Mouse (Mus musculus) hindbrain, embryonic 15.5 days (tissue): ENCODE results near the gene Cdh13. TPM values are rescaled to one million over a fixed set of nuclear protein-coding genes. Genes with fewer than 3 reads are reported as not detected.

ENCODE experiments used
- ATAC-seq: fragments of 200-750 bp; cut with Nextera tagmentation; 2 replicates; pipeline ENCODE4 v1.8.0; 2017; ENCODE audit warnings: low read depth, moderate number of reproducible peaks, moderate TSS enrichment; ENCODE audit not compliant: low FRiP score
- H3K27ac ChIP-seq: fragments of 300-500 bp; sonication (generic); replicated peaks from 2 replicates; pipeline ENCODE4 v1.5.1; 2015; ENCODE audit warnings: mild to moderate bottlenecking, inconsistent platforms
- H3K27me3 ChIP-seq: fragments of 300-500 bp; sonication (generic); 2 replicates; pipeline ENCODE4 v1.6.1; 2015; ENCODE audit warnings: control low read depth, inconsistent platforms
- H3K36me3 ChIP-seq: fragments of 300-500 bp; sonication (generic); 2 replicates; pipeline ENCODE4 v1.6.1; 2015; ENCODE audit warnings: control low read depth, inconsistent platforms
- H3K4me1 ChIP-seq: fragments of 300-500 bp; sonication (generic); replicated peaks from 2 replicates; pipeline ENCODE4 v1.6.1; 2015; ENCODE audit warnings: control low read depth, inconsistent platforms
- H3K4me2 ChIP-seq: fragments of 300-500 bp; sonication (generic); 2 replicates; pipeline ENCODE4 v1.6.1; 2015; ENCODE audit warnings: moderate library complexity, mild to moderate bottlenecking, inconsistent platforms
- H3K4me3 ChIP-seq: fragments of 300-500 bp; sonication (generic); 2 replicates; pipeline ENCODE4 v1.5.1; 2015; ENCODE audit warnings: mild to moderate bottlenecking, inconsistent platforms
- H3K9ac ChIP-seq: fragments of 300-500 bp; sonication (generic); 2 replicates; pipeline ENCODE4 v1.6.1; 2015; ENCODE audit warnings: inconsistent platforms
- H3K9me3 ChIP-seq: fragments of 300-500 bp; sonication (generic); 2 replicates; pipeline ENCODE4 v1.6.1; 2016; ENCODE audit warnings: control low read depth, inconsistent platforms
- WGBS: fragments of 180-500 bp; shearing (Covaris S2); methylation state at CpG from one replicate; pipeline ENCODE4 v1.1.7; 2015; 5-methylcytosine and 5-hydroxymethylcytosine counted together
- polyA plus RNA-seq: library from polyadenylated mRNA; unstranded; fragments of >200 nt; fragmentation: Nextera tagmentation; extraction: Ambion mirVana; gene quantifications from 2 replicates; pipeline ENCODE4 v1.2.1, GENCODE M21; 2015

Cdh13 gene
- polyA plus RNA-seq, 1 experiment from 2014 or later = 112 TPM

DNA sequence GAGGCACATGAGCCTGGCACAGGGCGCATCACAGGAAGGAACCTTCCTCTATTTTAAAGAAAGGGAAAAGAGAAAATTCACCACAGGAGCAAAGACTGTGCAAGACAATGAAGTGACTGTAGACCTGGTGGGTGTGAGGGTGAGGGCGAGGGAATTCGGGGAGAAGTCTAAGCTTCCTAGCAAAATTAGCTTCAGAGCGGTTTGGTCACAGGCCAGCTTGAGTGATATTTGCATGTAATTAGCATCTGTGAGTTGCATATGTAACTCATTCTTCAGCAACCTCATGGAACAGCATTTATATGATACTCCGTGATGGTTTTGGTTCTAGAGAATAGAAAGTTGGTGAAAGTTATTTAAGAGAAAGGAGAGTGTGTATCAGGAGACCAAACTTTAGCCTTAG lies 73.5 kb downstream of the Cdh13 start:
- H3K4me3 ChIP-seq = no peak overlapping the region
- H3K9me3 ChIP-seq = no peaks in the 10 kb centered on the region
- no peaks in the 10 kb centered on the region for H3K36me3 ChIP-seq
- 82% methylated on average over 5 of the region's 5 CpGs for WGBS
- ATAC-seq = no peak
- no peaks in the 10 kb centered on the region for H3K4me1 ChIP-seq
- no peak overlapping the region for H3K9ac ChIP-seq
- H3K27me3 ChIP-seq = no peaks in the 10 kb centered on the region
- no peak overlapping the region for H3K4me2 ChIP-seq
- no peak overlapping the region for H3K27ac ChIP-seq

DNA sequence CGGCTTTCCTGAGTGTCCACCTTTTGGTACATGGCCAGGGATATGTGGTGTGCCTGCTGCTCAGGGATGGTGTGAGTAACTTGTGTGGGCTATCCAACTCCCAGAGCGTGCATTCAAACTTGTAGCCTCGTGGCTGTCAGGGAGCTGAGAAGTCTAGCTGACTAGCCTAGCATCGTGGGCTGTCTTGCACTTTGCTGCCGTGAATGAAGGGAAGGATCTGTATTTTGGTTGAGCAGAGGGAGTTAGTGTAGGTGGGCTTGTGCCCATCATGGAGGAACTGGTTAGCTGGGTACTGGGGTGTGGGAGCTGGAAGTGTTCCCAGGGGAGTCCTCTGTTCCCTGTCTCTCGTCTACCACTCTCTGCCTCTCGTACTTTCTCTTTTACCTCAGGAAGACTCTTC lies 74.1 kb downstream of the Cdh13 start:
- Histone ChIP-seq H3K27me3 (no peaks in the 10 kb centered on the region), H3K36me3 (no peaks in the 10 kb centered on the region), H3K4me3 (no peak overlapping the region), H3K9ac (no peak overlapping the region), H3K4me2 (no peak overlapping the region), H3K4me1 (no peaks in the 10 kb centered on the region), H3K27ac (no peak overlapping the region), H3K9me3 (no peaks in the 10 kb centered on the region)
- no peak for ATAC-seq
- 91% methylated on average over 7 of the region's 7 CpGs for WGBS

DNA sequence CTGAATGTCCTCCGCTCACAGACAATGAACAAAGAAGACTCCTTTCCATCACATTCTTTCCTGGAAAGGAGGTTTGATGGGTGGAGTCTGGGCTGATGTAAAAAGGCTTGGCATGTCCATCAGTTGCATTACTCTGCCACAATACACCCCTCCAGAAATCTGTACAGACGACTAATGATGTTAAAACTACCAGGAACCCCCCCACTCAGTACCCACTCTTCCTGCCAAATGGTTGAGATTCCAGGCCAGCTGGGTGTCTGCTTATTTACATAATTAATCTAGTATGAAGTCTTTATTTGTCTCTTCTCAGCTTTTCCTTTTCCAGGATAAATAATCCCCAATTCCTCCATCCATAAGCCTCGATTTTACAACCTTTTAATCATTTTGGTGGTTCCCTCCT lies 80.2 kb downstream of the Cdh13 start:
- H3K4me1 ChIP-seq = peaks cover 17% of the 10 kb centered on the region
- no peak overlapping the region for H3K9ac ChIP-seq
- no peak for ATAC-seq
- no peaks in the 10 kb centered on the region for H3K36me3 ChIP-seq
- 48% methylated on average over 3 of the region's 3 CpGs for WGBS
- H3K4me3 ChIP-seq = no peak overlapping the region
- no peak overlapping the region for H3K27ac ChIP-seq
- no peak overlapping the region for H3K4me2 ChIP-seq
- no peaks in the 10 kb centered on the region for H3K9me3 ChIP-seq
- no peaks in the 10 kb centered on the region for H3K27me3 ChIP-seq

DNA sequence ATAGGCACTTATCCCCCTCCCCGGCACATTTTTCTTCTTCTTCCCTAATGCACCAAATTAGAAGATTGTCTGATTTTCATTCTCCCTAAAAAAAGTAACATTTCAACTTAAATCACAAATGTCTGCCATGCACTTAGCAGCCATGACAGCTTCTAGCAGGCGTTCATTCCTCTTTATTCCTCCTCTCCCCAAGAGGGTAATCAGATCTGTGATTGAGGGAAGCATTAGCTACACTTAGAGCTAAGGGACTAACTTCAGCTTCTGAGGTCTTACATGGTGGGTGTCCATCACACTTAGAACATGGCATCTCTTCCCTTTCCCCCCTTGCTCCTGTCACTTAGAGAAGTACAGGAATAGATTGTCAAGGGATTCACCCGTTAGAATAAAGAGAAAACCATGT lies 89.6 kb downstream of the Cdh13 start:
- Histone ChIP-seq H3K4me3 (no peak overlapping the region), H3K4me2 (no peak overlapping the region), H3K9me3 (no peaks in the 10 kb centered on the region), H3K27ac (no peak overlapping the region), H3K36me3 (no peaks in the 10 kb centered on the region), H3K27me3 (no peaks in the 10 kb centered on the region), H3K4me1 (0 out of 2 replicates have a peak, but pooled peaks cover 3% of the 10 kb centered on the region), H3K9ac (no peak overlapping the region)
- no peak for ATAC-seq
- 88% methylated on average over 3 of the region's 3 CpGs for WGBS

DNA sequence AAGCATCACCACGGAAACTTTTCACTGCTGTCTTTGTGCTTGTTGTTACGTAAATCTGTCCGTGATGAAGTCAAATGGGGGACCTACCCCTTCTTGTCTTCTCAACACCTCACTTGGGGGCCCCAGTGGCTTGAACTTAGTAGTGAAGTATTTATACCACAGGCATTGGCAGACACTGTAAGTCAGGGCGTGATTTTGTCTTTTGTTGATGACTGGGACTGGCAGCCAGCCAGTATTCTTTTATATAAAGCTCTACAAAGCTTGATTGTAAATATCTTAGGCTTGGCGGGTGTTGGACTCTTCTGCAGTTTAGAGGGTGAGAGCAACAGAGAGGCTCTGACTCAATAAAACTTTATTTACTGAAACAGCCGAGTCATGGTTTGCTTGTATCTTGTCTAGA lies 91.2 kb downstream of the Cdh13 start:
- H3K27me3 ChIP-seq = no peaks in the 10 kb centered on the region
- H3K9me3 ChIP-seq = no peaks in the 10 kb centered on the region
- ATAC-seq = no peak
- peaks cover 15% of the 10 kb centered on the region for H3K4me1 ChIP-seq
- no peak overlapping the region for H3K4me3 ChIP-seq
- no peaks in the 10 kb centered on the region for H3K36me3 ChIP-seq
- H3K4me2 ChIP-seq = no peak overlapping the region
- no peak overlapping the region for H3K27ac ChIP-seq
- no peak overlapping the region for H3K9ac ChIP-seq
- WGBS = 38% methylated on average over 6 of the region's 6 CpGs

DNA sequence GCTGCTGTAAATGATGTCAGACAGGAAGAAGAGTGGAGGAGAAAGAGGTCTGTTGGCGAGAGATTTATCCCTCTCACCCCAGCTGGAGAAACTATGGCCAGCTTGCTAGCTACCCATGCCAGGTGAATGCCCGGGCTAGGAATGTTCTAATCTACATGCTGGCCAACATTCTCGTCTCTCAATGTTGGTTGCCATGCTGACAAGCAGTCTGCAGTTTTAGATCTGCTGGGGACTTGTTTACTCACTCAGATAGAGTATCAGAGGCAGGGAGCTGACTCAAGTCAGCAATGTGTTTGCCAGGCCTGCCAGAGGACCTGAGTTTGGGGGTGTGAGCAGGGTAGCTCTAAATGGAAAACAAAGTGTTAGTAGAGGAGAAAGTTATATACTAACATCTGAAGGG lies 93.3 kb downstream of the Cdh13 start:
- ATAC-seq = peak; percentile 31; the same call in 1 of the 2 replicates
- H3K4me3 ChIP-seq = no peak overlapping the region
- H3K9me3 ChIP-seq = no peaks in the 10 kb centered on the region
- H3K9ac ChIP-seq = no peak overlapping the region
- 35% methylated on average over 3 of the region's 3 CpGs for WGBS
- no peak overlapping the region for H3K27ac ChIP-seq
- peaks cover 28% of the 10 kb centered on the region for H3K4me1 ChIP-seq
- H3K27me3 ChIP-seq = no peaks in the 10 kb centered on the region
- H3K36me3 ChIP-seq = no peaks in the 10 kb centered on the region
- no peak overlapping the region for H3K4me2 ChIP-seq

DNA sequence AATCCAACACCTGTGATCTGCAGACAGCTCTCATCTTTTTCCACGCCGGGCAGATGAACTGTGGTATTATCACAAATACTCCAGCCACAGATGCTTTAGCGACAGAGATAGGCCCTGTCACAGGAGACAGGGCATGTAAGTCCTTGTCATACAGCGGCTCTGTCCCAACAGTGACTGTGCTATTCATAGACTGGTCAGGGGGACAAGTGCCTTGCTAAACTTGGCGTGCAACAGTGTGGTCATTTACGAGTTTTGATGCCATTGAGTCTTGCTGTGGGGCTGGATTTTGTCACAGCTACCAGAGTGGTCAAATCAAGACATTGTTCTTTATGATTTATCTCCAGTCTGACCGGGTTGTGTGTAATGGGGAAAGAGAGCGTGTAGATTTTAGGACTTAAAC lies 95.5 kb downstream of the Cdh13 start:
- WGBS = 65% methylated on average over 8 of the region's 8 CpGs
- ATAC-seq = no peak
- peak overlapping the region; percentile 75; the same call in 1 of the 2 replicates for H3K27ac ChIP-seq

DNA sequence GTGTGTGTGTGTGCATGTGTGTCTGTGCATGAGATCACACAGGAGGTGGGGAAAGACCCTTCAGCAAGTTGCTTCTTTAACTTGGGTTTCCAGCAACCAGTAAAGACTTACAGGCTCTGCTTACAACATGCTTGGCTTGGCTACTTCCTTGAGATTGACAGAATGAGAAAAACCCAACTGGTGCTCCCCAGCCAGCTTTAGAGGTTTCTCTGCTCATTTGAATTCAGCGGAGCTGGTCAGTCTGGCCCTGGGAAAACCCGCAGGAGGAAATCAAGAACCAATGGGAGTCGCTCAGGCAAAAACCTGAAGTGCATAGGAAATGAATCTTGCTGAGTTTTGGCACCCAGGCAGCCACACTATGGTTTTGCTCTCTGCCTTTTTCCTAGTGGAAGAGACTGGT lies 96.1 kb downstream of the Cdh13 start:
- Histone ChIP-seq H3K4me2 (no peak overlapping the region), H3K4me3 (no peak overlapping the region), H3K9me3 (no peaks in the 10 kb centered on the region), H3K27ac (peak overlapping the region; percentile 75), H3K36me3 (no peaks in the 10 kb centered on the region), H3K4me1 (peaks cover 32% of the 10 kb centered on the region), H3K27me3 (no peaks in the 10 kb centered on the region), H3K9ac (no peak overlapping the region)
- WGBS = 10% methylated on average over 3 of the region's 3 CpGs
- peak; percentile 78 for ATAC-seq

More for the DNA sequence above, 95.5 kb downstream of the Cdh13 start:
- Histone ChIP-seq H3K36me3 (no peaks in the 10 kb centered on the region), H3K4me3 (no peak overlapping the region), H3K9ac (no peak overlapping the region), H3K4me1 (peaks cover 32% of the 10 kb centered on the region), H3K4me2 (no peak overlapping the region), H3K27me3 (no peaks in the 10 kb centered on the region), H3K9me3 (no peaks in the 10 kb centered on the region)

DNA sequence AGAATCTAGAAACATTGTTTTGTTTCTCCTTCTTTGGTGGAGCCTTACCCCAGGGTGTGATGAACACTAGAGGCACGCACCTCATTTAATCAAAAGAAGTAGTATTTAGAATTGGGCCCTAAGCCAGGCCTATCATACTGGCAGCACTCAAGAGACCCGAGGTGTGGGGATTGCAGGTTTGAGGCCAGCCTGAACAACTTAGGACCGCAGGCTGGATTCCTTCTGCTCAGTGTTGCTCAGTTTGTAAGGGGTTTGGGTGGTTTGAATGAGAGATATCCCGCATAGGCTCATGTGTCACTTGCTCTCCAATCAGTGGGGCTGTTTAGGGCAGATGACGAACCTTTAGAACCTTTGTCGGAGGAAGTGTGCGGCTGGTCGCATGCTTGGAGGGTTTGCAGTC lies 96.5 kb downstream of the Cdh13 start:
- Histone ChIP-seq H3K4me2 (no peak overlapping the region), H3K9me3 (no peaks in the 10 kb centered on the region), H3K9ac (no peak overlapping the region), H3K27ac (peak overlapping the region; percentile 75), H3K36me3 (no peaks in the 10 kb centered on the region), H3K4me1 (peaks cover 32% of the 10 kb centered on the region), H3K4me3 (no peak overlapping the region), H3K27me3 (no peaks in the 10 kb centered on the region)
- ATAC-seq = peak; percentile 41
- 65% methylated on average over 8 of the region's 8 CpGs for WGBS

DNA sequence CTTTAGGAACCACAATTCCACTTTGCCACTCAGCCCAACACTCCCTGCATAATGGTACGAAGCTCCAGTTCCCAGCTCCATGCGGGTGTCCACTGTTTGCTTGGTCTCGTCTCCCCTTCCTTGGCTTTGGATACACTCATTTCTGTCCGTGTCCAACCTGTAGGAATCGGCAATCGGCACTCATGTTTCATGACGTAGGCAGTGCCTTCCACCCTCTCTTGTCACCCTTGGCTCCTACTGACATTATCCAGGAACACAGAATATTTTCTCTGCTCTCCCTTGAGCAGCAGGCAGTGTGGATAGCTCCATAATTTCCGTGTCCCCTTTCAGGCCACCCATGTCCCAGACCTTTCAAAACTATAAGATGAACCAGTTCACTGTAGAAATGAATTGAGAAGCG lies 97.2 kb downstream of the Cdh13 start:
- H3K27ac ChIP-seq = peak overlapping the region; percentile 75
- no peaks in the 10 kb centered on the region for H3K27me3 ChIP-seq
- ATAC-seq = no peak
- no peaks in the 10 kb centered on the region for H3K36me3 ChIP-seq
- no peak overlapping the region for H3K9ac ChIP-seq
- H3K4me2 ChIP-seq = no peak overlapping the region
- no peaks in the 10 kb centered on the region for H3K9me3 ChIP-seq
- H3K4me1 ChIP-seq = peaks cover 32% of the 10 kb centered on the region
- H3K4me3 ChIP-seq = no peak overlapping the region
- whole genome bisulfite sequencing = 54% methylated on average over 9 of the region's 9 CpGs

DNA sequence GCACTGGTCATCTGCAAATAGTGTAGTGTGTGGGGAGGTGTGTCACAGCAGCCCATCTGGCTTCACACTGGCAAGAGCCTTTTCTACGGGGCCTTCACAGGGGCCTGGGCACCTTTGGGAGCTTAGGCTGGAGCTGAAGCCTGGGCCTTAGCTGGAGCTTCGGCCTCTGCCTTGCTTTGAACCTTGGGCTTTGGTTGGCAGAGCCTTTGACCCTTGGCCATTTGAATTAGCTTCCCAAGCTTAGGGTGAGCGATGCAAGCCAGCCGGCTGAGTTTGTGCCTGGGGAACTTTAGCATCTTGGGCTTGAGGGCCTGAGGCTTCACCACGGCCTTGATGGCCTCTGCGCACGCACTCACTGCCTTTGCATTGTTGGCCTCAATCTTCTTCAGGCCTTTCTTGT lies 98.1 kb downstream of the Cdh13 start:
- H3K36me3 ChIP-seq = no peaks in the 10 kb centered on the region
- no peaks in the 10 kb centered on the region for H3K9me3 ChIP-seq
- H3K4me1 ChIP-seq = peaks cover 28% of the 10 kb centered on the region
- H3K4me3 ChIP-seq = no peak overlapping the region
- no peak overlapping the region for H3K9ac ChIP-seq
- WGBS = 88% methylated on average over 7 of the region's 7 CpGs
- no peaks in the 10 kb centered on the region for H3K27me3 ChIP-seq
- no peak overlapping the region for H3K27ac ChIP-seq
- no peak for ATAC-seq
- H3K4me2 ChIP-seq = no peak overlapping the region

DNA sequence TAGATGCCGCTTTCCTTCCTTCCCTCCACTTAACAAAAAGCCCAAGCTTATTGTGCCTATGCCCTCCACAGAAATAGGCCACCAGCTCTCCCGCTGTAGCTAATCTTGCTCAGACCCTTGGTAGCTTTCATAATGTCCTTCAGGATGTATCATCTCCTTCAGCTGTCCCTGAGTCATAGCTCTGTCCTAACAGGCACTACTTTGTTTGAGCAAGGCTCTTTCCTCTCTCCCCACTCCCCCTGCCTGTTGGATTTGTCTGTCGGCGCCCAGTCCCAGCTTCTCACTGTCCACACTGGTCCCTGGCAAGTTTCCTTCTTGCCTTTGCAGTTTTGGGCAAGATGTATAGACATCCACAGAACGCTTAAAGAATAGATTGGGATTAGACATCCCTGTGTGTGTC lies 100.8 kb downstream of the Cdh13 start:
- no peak overlapping the region for H3K4me2 ChIP-seq
- H3K9me3 ChIP-seq = no peaks in the 10 kb centered on the region
- no peaks in the 10 kb centered on the region for H3K27me3 ChIP-seq
- H3K4me3 ChIP-seq = no peak overlapping the region
- peaks cover 20% of the 10 kb centered on the region for H3K4me1 ChIP-seq
- no peaks in the 10 kb centered on the region for H3K36me3 ChIP-seq
- ATAC-seq = no peak
- H3K9ac ChIP-seq = no peak overlapping the region
- no peak overlapping the region for H3K27ac ChIP-seq
- 92% methylated on average over 5 of the region's 5 CpGs for WGBS

DNA sequence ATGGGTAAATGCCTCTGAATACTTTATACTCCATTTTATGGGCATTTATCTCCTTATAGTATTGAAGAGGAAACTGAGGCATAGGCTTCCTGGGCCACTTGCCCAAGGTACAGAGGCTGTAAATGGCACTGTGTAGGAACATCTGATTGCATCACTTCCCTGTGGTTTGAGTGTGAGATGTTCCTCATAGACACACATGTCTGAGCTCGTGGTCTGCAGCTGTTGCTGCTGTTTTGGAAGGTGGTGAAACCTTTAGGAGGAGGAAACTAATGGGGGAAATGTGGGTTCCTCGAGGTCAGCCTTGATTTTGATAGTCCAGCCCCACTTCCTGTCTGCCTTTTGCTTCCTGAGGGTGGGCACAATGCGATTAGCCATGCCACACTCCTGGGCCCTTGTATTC lies 105.9 kb downstream of the Cdh13 start:
- Histone ChIP-seq H3K27ac (no peak overlapping the region), H3K4me2 (no peak overlapping the region), H3K4me1 (no peaks in the 10 kb centered on the region), H3K36me3 (no peaks in the 10 kb centered on the region), H3K27me3 (no peaks in the 10 kb centered on the region), H3K9ac (no peak overlapping the region), H3K4me3 (no peak overlapping the region), H3K9me3 (no peaks in the 10 kb centered on the region)
- 77% methylated on average over 3 of the region's 3 CpGs for WGBS
- no peak for ATAC-seq
